Mouse (Mus musculus) CD4-positive, CD25-positive, alpha-beta regulatory T cell, adult 2 months (primary cell): ENCODE data around the gene Polr3e.
A peak's percentile ranks its signal among the peaks of the same experiment; 100 is the strongest.

Experiments
- DNase-seq: peaks from one replicate; pipeline ENCODE4 v3.0.0-alpha.2; 2012; ENCODE audit warnings: low read depth, low spot score

Gene Polr3e

GRCm38 (mm10) chr7:120980041-120980440 lies 62.5 kb downstream of the Polr3e start:
- no peak for DNase-seq

- DNase-seq, result peak; percentile 77
Observed at GRCm38 (mm10) chr7:120980931-120981924, 63.7 kb downstream of the Polr3e start.

GRCm38 (mm10) chr7:120982200-120982841 lies 64.8 kb downstream of the Polr3e start, which contains the start of the genes Cdr2 and Mfsd13b:
Cdr2 (minus strand) TSS chr7:120982312.
Mfsd13b (plus strand) TSS chr7:120982509.
- peak; percentile 97 for DNase-seq

GRCm38 (mm10) chr7:120982968-120983367 lies 65.4 kb downstream of the Polr3e start:
- DNase-seq, result peak; percentile 52

- DNase-seq, result no peak
Observed at GRCm38 (mm10) chr7:120991191-120991590, 73.6 kb downstream of the Polr3e start.
